Mouse (Mus musculus): Measurements from ENCODE around the gene Neb. TPM values are rescaled to one million over a fixed set of nuclear protein-coding genes. Genes with fewer than 3 reads are reported as not detected.

Neb gene
- polyA plus RNA-seq, 1 experiment from 2014 or later: 2.3 TPM

DNA sequence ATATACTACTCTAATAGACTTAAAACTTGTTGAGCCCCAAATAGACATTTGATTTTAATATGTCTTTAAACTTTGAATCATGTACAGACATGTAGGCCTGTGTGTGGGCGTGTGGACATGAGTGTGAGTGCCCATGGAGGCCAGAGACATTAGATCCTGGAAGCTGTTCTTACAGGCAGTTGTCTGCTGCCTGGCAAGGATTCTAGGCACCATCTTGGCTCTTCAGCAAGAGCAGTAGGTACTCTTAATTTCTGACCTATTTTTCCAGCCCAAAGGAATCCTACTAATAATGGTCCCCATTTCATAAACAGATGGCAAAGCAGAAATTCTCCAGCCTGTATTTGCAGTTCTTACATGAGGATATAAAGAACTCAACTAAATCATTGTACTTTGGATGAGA is 135.6 kb downstream of the Neb start:
- H3K4me1 ChIP-seq (ENCODE audit: insufficient read depth, low read depth, low read length): no peaks in the 10 kb centered on the region
- H3K4me2 ChIP-seq (replicated peaks; ENCODE audit: low read depth, low read length): no peak overlapping the region
- no peak overlapping the region for H3K27ac ChIP-seq (ENCODE audit: low read length)
- H3K9me3 ChIP-seq (ENCODE audit: low read length): no peaks in the 10 kb centered on the region
- DNase-seq (ENCODE audit: low spot score): no peak
- 84% methylated on average over 1 of the region's 1 CpGs for WGBS
- no peaks in the 10 kb centered on the region for H3K36me3 ChIP-seq (ENCODE audit: insufficient read depth, low read length)
- no peaks in the 10 kb centered on the region for H3K27me3 ChIP-seq (replicated peaks; ENCODE audit: insufficient read depth, low read length)
- H3K9ac ChIP-seq (replicated peaks; ENCODE audit: low read depth): no peak overlapping the region
- no peak for TF ChIP-seq EP300 (IDR thresholded peaks at IDR 0.05)
- TF ChIP-seq CTCF (IDR thresholded peaks at IDR 0.05): no peak
- no peak overlapping the region for H3K4me3 ChIP-seq (ENCODE audit: low read depth, low read length)
- no peak for ATAC-seq

DNA sequence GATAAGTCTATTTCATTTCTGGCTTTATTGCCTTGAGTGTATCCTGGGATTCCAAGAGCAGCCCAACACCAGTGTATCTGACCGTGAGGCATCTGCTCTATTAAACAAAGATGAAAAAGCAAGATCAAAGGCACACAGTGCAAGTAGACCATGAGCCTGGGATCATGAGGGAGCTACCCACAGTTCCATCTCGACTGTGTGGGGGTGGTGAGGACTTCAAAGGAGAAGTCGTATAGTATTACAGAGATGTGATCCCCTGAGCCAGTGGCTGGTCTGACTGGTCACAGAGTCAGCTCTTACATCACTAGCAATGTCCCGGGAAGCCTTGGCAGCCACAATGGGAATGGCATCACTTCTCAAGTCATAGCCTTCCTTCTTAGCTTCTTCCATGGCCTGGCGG is 140.4 kb downstream of the Neb start:
- TF ChIP-seq EP300 (IDR thresholded peaks at IDR 0.05) (no peak), CTCF (IDR thresholded peaks at IDR 0.05) (no peak)
- no peak for ATAC-seq

DNA sequence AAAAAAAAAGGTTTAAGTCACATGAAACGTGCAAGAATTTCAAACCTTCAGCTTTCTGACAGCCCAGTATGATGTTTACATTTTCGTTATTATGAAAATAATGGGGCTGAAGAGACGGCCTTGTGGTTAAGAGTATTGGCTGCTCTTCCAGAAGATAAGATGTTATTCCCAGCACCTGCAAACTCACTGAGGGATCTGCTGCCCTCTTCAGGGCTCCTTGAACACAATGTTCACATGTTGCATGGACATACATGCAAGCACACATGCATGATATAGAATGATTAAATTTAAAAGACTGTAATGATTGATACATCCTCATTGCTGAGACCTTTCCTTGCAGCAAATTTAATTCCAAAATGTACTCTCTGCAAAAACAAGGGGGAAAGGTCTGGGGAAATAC is 150.7 kb downstream of the Neb start:
- ATAC-seq (no peak), DNase-seq (ENCODE audit: low spot score) (no peak)
- Histone ChIP-seq H3K9me3 (ENCODE audit: low read length) (no peaks in the 10 kb centered on the region), H3K27ac (ENCODE audit: low read length) (no peak overlapping the region), H3K4me3 (ENCODE audit: low read depth, low read length) (no peak overlapping the region), H3K4me1 (ENCODE audit: insufficient read depth, low read depth, low read length) (no peaks in the 10 kb centered on the region), H3K36me3 (ENCODE audit: insufficient read depth, low read length) (no peaks in the 10 kb centered on the region), H3K9ac (replicated peaks; ENCODE audit: low read depth) (no peak overlapping the region), H3K27me3 (replicated peaks; ENCODE audit: insufficient read depth, low read length) (no peaks in the 10 kb centered on the region), H3K4me2 (replicated peaks; ENCODE audit: low read depth, low read length) (no peak overlapping the region)
- WGBS: 22% methylated on average over 3 of the region's 3 CpGs
- TF ChIP-seq EP300 (IDR thresholded peaks at IDR 0.05) (no peak), CTCF (IDR thresholded peaks at IDR 0.05) (peak; percentile 50)

More for the DNA sequence above, 140.4 kb downstream of the Neb start:
- H3K4me3 ChIP-seq (ENCODE audit: low read depth, low read length): no peak overlapping the region
- DNase-seq (ENCODE audit: low spot score): no peak
- H3K9ac ChIP-seq (replicated peaks; ENCODE audit: low read depth): no peak overlapping the region
- no peak overlapping the region for H3K27ac ChIP-seq (ENCODE audit: low read length)
- H3K36me3 ChIP-seq (ENCODE audit: insufficient read depth, low read length): no peaks in the 10 kb centered on the region
- no peak overlapping the region for H3K4me2 ChIP-seq (replicated peaks; ENCODE audit: low read depth, low read length)
- H3K4me1 ChIP-seq (ENCODE audit: insufficient read depth, low read depth, low read length): no peaks in the 10 kb centered on the region
- H3K9me3 ChIP-seq (ENCODE audit: low read length): no peaks in the 10 kb centered on the region
- no peaks in the 10 kb centered on the region for H3K27me3 ChIP-seq (replicated peaks; ENCODE audit: insufficient read depth, low read length)
- 36% methylated on average over 5 of the region's 5 CpGs for WGBS

DNA sequence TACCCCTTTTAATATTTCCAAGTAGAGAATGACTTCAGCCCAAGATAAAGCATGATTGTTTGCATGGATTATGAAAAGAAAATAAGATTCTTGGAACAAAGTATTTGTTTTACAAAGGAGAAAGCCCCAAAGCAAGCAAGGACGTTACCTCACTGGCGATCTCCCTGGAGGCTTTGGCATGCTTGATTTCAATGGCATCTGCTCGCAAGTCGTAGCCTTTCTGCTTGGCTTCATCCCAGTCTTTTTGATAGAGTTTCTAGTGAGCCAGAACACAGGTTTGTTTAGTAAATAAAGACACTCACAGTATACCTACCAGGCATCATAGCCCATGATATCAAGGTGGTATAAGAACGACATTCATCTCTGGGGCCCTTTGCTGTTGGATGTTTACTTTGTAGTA is 153.9 kb downstream of the Neb start:
- Histone ChIP-seq H3K9me3 (ENCODE audit: low read length) (no peaks in the 10 kb centered on the region), H3K4me3 (ENCODE audit: low read depth, low read length) (no peak overlapping the region), H3K4me1 (ENCODE audit: insufficient read depth, low read depth, low read length) (no peaks in the 10 kb centered on the region), H3K9ac (replicated peaks; ENCODE audit: low read depth) (no peak overlapping the region), H3K4me2 (replicated peaks; ENCODE audit: low read depth, low read length) (no peak overlapping the region), H3K27me3 (replicated peaks; ENCODE audit: insufficient read depth, low read length) (no peaks in the 10 kb centered on the region), H3K27ac (ENCODE audit: low read length) (no peak overlapping the region), H3K36me3 (ENCODE audit: insufficient read depth, low read length) (no peaks in the 10 kb centered on the region)
- 76% methylated on average over 5 of the region's 5 CpGs for WGBS
- ATAC-seq (no peak), DNase-seq (ENCODE audit: low spot score) (no peak)
- TF ChIP-seq CTCF (IDR thresholded peaks at IDR 0.05): no peak
- no peak for TF ChIP-seq EP300 (IDR thresholded peaks at IDR 0.05)

DNA sequence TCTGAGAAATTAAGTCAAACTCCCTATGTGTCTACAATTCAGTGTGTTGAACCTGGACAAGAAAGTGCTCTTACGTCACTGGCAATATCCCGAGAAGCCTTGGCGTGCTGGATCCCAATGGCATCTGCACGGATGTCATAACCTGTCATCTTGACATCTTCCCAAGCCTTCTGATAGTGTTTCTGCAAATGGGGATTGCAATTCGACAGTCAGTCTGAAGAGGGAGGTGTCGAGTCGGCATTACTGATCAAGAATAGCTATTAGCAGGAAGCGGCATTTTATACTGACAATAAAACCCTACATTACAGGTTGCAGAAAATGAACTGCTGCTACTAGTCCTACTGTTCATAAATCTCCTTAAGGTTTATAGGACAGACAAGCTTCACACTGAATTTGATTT is 158.2 kb downstream of the Neb start:
- Histone ChIP-seq H3K9ac (replicated peaks; ENCODE audit: low read depth) (no peak overlapping the region), H3K9me3 (ENCODE audit: low read length) (no peaks in the 10 kb centered on the region), H3K36me3 (ENCODE audit: insufficient read depth, low read length) (no peaks in the 10 kb centered on the region), H3K27ac (ENCODE audit: low read length) (no peak overlapping the region), H3K4me2 (replicated peaks; ENCODE audit: low read depth, low read length) (no peak overlapping the region), H3K27me3 (replicated peaks; ENCODE audit: insufficient read depth, low read length) (no peaks in the 10 kb centered on the region), H3K4me1 (ENCODE audit: insufficient read depth, low read depth, low read length) (no peaks in the 10 kb centered on the region), H3K4me3 (ENCODE audit: low read depth, low read length) (no peak overlapping the region)
- no peak for TF ChIP-seq EP300 (IDR thresholded peaks at IDR 0.05)
- peak; percentile 75 for TF ChIP-seq CTCF (IDR thresholded peaks at IDR 0.05)
- peak; percentile 51 for DNase-seq (ENCODE audit: low spot score)
- WGBS: 37% methylated on average over 8 of the region's 8 CpGs
- ATAC-seq: no peak

DNA sequence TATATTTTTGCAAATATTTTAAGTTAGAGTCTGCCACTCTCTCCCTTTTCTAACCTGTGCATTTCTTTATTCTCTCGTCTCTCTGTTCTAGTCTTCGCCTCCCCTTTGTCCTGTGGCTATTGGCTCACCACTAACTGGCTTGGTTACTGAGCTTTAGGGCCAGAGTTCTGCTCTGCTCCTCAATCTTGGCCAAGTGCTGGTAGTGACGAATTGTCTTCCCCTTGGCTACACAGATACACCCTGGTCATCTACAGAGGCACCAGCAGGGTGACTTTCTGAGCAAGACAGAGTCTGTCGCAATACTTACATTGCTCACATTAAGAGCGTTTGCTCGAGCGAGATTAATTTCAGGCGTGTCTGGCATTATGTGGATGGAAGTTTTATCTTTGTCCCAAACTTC is 162.3 kb downstream of the Neb start:
- ATAC-seq (no peak), DNase-seq (ENCODE audit: low spot score) (no peak)
- TF ChIP-seq EP300 (IDR thresholded peaks at IDR 0.05): no peak
- TF ChIP-seq CTCF (IDR thresholded peaks at IDR 0.05): no peak
- Histone ChIP-seq H3K36me3 (ENCODE audit: insufficient read depth, low read length) (no peaks in the 10 kb centered on the region), H3K4me3 (ENCODE audit: low read depth, low read length) (no peak overlapping the region), H3K27me3 (replicated peaks; ENCODE audit: insufficient read depth, low read length) (no peaks in the 10 kb centered on the region), H3K4me2 (replicated peaks; ENCODE audit: low read depth, low read length) (no peak overlapping the region), H3K4me1 (ENCODE audit: insufficient read depth, low read depth, low read length) (no peaks in the 10 kb centered on the region), H3K9me3 (ENCODE audit: low read length) (no peaks in the 10 kb centered on the region), H3K9ac (replicated peaks; ENCODE audit: low read depth) (no peak overlapping the region), H3K27ac (ENCODE audit: low read length) (no peak overlapping the region)
- WGBS: 76% methylated on average over 8 of the region's 8 CpGs

DNA sequence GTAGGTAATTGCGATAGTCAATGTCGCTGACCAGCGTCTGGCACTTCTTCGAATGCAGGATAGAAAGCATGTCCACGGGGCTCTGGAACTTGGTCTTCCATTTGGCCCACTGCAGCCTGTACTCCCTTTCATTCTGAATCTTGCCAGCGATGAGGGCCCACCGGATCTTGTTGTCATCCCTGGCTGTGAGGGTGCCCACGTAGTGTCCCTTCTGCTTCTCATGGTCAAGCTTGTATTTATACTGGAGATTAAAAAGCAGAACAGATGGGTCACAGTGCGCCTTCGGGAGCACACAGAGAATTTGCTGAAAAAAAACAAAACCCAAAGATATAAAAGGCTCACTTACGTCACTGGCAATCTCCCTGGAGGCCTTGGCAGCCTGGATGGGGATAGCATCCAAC is 165.7 kb downstream of the Neb start:
- ATAC-seq: peak; percentile 47
- no peak overlapping the region for H3K27ac ChIP-seq (ENCODE audit: low read length)

More for the DNA sequence above, 165.7 kb downstream of the Neb start:
- Histone ChIP-seq H3K9ac (replicated peaks; ENCODE audit: low read depth) (no peak overlapping the region), H3K4me1 (ENCODE audit: insufficient read depth, low read depth, low read length) (no peaks in the 10 kb centered on the region), H3K36me3 (ENCODE audit: insufficient read depth, low read length) (no peaks in the 10 kb centered on the region), H3K9me3 (ENCODE audit: low read length) (no peaks in the 10 kb centered on the region), H3K4me2 (replicated peaks; ENCODE audit: low read depth, low read length) (no peak overlapping the region), H3K4me3 (ENCODE audit: low read depth, low read length) (no peak overlapping the region), H3K27me3 (replicated peaks; ENCODE audit: insufficient read depth, low read length) (no peaks in the 10 kb centered on the region)
- DNase-seq (ENCODE audit: low spot score): peak; percentile 45
- TF ChIP-seq EP300 (IDR thresholded peaks at IDR 0.05) (no peak), CTCF (IDR thresholded peaks at IDR 0.05) (no peak)
- 81% methylated on average over 11 of the region's 11 CpGs for WGBS
